Mouse (Mus musculus): Measurements from ENCODE around the gene Cnbd2.

Gene Cnbd2

GRCm38 (mm10) chr2:156312297-156312897 is at the start of gene Cnbd2, which contains the start of gene Scand1:
Cnbd2 (plus strand) TSS chr2:156312299.
Scand1 (minus strand) TSS chr2:156312704.
- WGBS = under 1% methylated on average over 49 of the region's 49 CpGs

- WGBS = 70% methylated on average over 4 of the region's 4 CpGs
These were observed 48.8 kb upstream of the Cnbd2 start for GRCm38 (mm10) chr2:156263204-156263893.

- 97% methylated on average over 6 of the region's 9 CpGs for WGBS
These were observed 44.5 kb upstream of the Cnbd2 start for GRCm38 (mm10) chr2:156267636-156268035.

- 93% methylated on average over 6 of the region's 6 CpGs for WGBS
These were observed 39.5 kb upstream of the Cnbd2 start for GRCm38 (mm10) chr2:156272553-156272952.

GRCm38 (mm10) chr2:156278226-156279017 is 33.7 kb upstream of the Cnbd2 start:
- WGBS = 24% methylated on average over 4 of the region's 4 CpGs

- 50% methylated on average over 4 of the region's 4 CpGs for WGBS
These were observed 30.9 kb upstream of the Cnbd2 start for GRCm38 (mm10) chr2:156281227-156281626.

- 79% methylated on average over 2 of the region's 2 CpGs for WGBS
These were observed 26.9 kb upstream of the Cnbd2 start for GRCm38 (mm10) chr2:156285161-156285560.

- WGBS = 94% methylated on average over 4 of the region's 4 CpGs
These were observed 25.4 kb upstream of the Cnbd2 start for GRCm38 (mm10) chr2:156286733-156287132.

- 74% methylated on average over 2 of the region's 2 CpGs for WGBS
These were observed 23.9 kb upstream of the Cnbd2 start for GRCm38 (mm10) chr2:156288222-156288621.

GRCm38 (mm10) chr2:156289552-156290160 is 22.4 kb upstream of the Cnbd2 start:
- WGBS = 53% methylated on average over 2 of the region's 2 CpGs

- WGBS = 84% methylated on average over 1 of the region's 1 CpGs
These were observed 20.1 kb upstream of the Cnbd2 start for GRCm38 (mm10) chr2:156291998-156292397.

GRCm38 (mm10) chr2:156295601-156296063 is 16.5 kb upstream of the Cnbd2 start:
- WGBS = 89% methylated on average over 2 of the region's 2 CpGs

GRCm38 (mm10) chr2:156296190-156296589 is 15.9 kb upstream of the Cnbd2 start:
- 93% methylated on average over 3 of the region's 3 CpGs for WGBS

GRCm38 (mm10) chr2:156297653-156298052 is 14.4 kb upstream of the Cnbd2 start:
- 82% methylated on average over 3 of the region's 3 CpGs for WGBS

GRCm38 (mm10) chr2:156298458-156298857 is 13.6 kb upstream of the Cnbd2 start:
- 50% methylated on average over 7 of the region's 7 CpGs for WGBS

GRCm38 (mm10) chr2:156302063-156302462 is 10.0 kb upstream of the Cnbd2 start:
- WGBS = 91% methylated on average over 4 of the region's 4 CpGs

- 91% methylated on average over 4 of the region's 4 CpGs for WGBS
These were observed 7.7 kb upstream of the Cnbd2 start for GRCm38 (mm10) chr2:156304351-156304750.

GRCm38 (mm10) chr2:156305818-156306217 is 6.3 kb upstream of the Cnbd2 start:
- 71% methylated on average over 2 of the region's 2 CpGs for WGBS

- 39% methylated on average over 5 of the region's 5 CpGs for WGBS
These were observed 4.8 kb upstream of the Cnbd2 start for GRCm38 (mm10) chr2:156307261-156307660.

GRCm38 (mm10) chr2:156309948-156310347 is 2.2 kb upstream of the Cnbd2 start:
- 94% methylated on average over 5 of the region's 5 CpGs for WGBS

GRCm38 (mm10) chr2:156310455-156310854 is 1.6 kb upstream of the Cnbd2 start:
- WGBS = 89% methylated on average over 5 of the region's 5 CpGs

GRCm38 (mm10) chr2:156310945-156311344 is 1.2 kb upstream of the Cnbd2 start:
- 88% methylated on average over 5 of the region's 5 CpGs for WGBS
